Mouse (Mus musculus): ENCODE results near the gene Rpl10.

- peak; percentile 84 for TF ChIP-seq POLR2A (IDR thresholded peaks at IDR 0.05; ENCODE audit: insufficient read depth, low read depth, low read length)
- TF ChIP-seq CTCF (IDR thresholded peaks at IDR 0.05), result no peak
These were observed 16.3 kb upstream of the Rpl10 start, which contains the start of gene Emd for GRCm38 (mm10) chrX:74254153-74254887.

Measured in heart, adult 2 months (tissue).